Mouse (Mus musculus) intestine, embryonic 14.5 days (tissue): ENCODE measurements around the gene Hmcn2. TPM values are rescaled to one million over a fixed set of nuclear protein-coding genes. Genes with fewer than 3 reads are reported as not detected.
A peak's percentile ranks its signal among the peaks of the same experiment; 100 is the strongest.

Experiments
- ATAC-seq: fragments of 200-750 bp; cut with Nextera tagmentation; replicated peaks from 2 replicates; pipeline ENCODE4 v1.8.0; 2017; ENCODE audit warnings: low read depth, moderate number of reproducible peaks, moderate TSS enrichment, moderate library complexity; ENCODE audit not compliant: low FRiP score, low TSS enrichment
- DNase-seq: peaks from one replicate; pipeline ENCODE4 v3.0.0-alpha.2; 2018; ENCODE audit warnings: low spot score
- H3K27ac ChIP-seq: fragments of 300-500 bp; sonication (generic); 2 replicates; pipeline ENCODE4 v1.5.1; 2014; ENCODE audit warnings: low read depth, mild to moderate bottlenecking, control low read depth
- H3K27me3 ChIP-seq: fragments of 300-500 bp; sonication (generic); replicated peaks from 2 replicates; pipeline ENCODE4 v1.6.1; 2014; ENCODE audit warnings: low read length, control low read depth; ENCODE audit not compliant: control insufficient read depth, insufficient read depth
- H3K36me3 ChIP-seq: fragments of 300-500 bp; sonication (generic); 2 replicates; pipeline ENCODE4 v1.6.1; 2014; ENCODE audit warnings: low read length, control low read depth; ENCODE audit not compliant: control insufficient read depth, insufficient read depth
- H3K4me1 ChIP-seq: fragments of 300-500 bp; sonication (generic); replicated peaks from 2 replicates; pipeline ENCODE4 v1.6.1; 2014; ENCODE audit warnings: low read length, control low read depth, mixed read lengths; ENCODE audit not compliant: control insufficient read depth, insufficient read depth
- H3K4me2 ChIP-seq: fragments of 300-500 bp; sonication (generic); 2 replicates; pipeline ENCODE4 v1.6.1; 2014; ENCODE audit warnings: low read length
- H3K4me3 ChIP-seq: fragments of 300-500 bp; sonication (generic); 2 replicates; pipeline ENCODE4 v1.5.1; 2014; ENCODE audit warnings: low read depth, low read length, control low read depth, mixed read lengths
- H3K9ac ChIP-seq: fragments of 300-500 bp; sonication (generic); 2 replicates; pipeline ENCODE4 v1.6.1; 2014; ENCODE audit warnings: mild to moderate bottlenecking, low read length
- H3K9me3 ChIP-seq: fragments of 300-500 bp; sonication (generic); 2 replicates; pipeline ENCODE4 v1.6.1; 2016; ENCODE audit warnings: low read length, control low read depth; ENCODE audit not compliant: control insufficient read depth
- WGBS: fragments of 180-500 bp; shearing (Covaris S2); extraction: QIAGEN DNeasy Blood & Tissue Kit; methylation state at CpG from one replicate; pipeline ENCODE4 v1.1.7; 2014; 5-methylcytosine and 5-hydroxymethylcytosine counted together
- polyA plus RNA-seq: library from polyadenylated mRNA; unstranded; fragments of >200 nt; fragmentation: Nextera tagmentation; extraction: Ambion mirVana; gene quantifications from 2 replicates; pipeline ENCODE4 v1.2.1, GENCODE M21; 2014

Gene Hmcn2
- polyA plus RNA-seq, 1 experiment from 2014 or later = 10.0 TPM

- peaks cover 26% of the 10 kb centered on the region for H3K27me3 ChIP-seq
- H3K36me3 ChIP-seq = no peaks in the 10 kb centered on the region
- no peak overlapping the region for H3K4me3 ChIP-seq
- H3K9me3 ChIP-seq = 0 out of 2 replicates have a peak, but pooled peaks cover 3% of the 10 kb centered on the region
- DNase-seq (no peak), ATAC-seq (no peak)
- WGBS = 36% methylated on average over 15 of the region's 15 CpGs
- peaks cover 2% of the 10 kb centered on the region; the same call in 1 of the 2 replicates for H3K4me1 ChIP-seq
- H3K4me2 ChIP-seq = no peak overlapping the region
- no peak overlapping the region for H3K27ac ChIP-seq
- no peak overlapping the region for H3K9ac ChIP-seq
Measured at GRCm38 (mm10) chr2:31309549-31309948, 4.7 kb upstream of the Hmcn2 start.

DNA sequence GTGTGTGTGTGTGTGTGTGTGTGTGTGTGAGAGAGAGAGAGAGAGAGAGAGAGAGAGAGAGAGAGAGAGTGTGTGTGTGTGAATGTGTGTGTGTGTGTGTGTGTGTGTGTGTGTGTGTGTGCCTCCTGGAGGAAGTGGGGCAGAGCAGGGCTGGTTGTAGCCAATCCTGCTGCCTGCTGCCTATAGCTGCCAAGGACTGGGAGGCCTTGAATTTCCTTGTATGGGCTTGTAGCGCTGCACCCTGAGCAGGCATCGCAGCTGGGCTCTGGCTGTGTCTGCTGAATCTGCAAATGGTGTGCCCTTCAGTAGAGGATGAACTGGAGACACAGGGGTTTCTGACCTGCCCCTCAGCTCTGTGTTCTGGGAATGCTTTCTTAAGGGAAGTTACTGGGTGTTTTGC lies 3.9 kb downstream of the Hmcn2 start:
- Histone ChIP-seq H3K36me3 (no peaks in the 10 kb centered on the region), H3K4me2 (no peak overlapping the region), H3K9ac (no peak overlapping the region), H3K9me3 (no peaks in the 10 kb centered on the region), H3K4me1 (peaks cover 11% of the 10 kb centered on the region), H3K4me3 (no peak overlapping the region), H3K27me3 (peaks cover 40% of the 10 kb centered on the region), H3K27ac (peak overlapping the region; percentile 82)
- ATAC-seq = no peak
- DNase-seq = no peak
- 0% methylated on average over 2 of the region's 2 CpGs for WGBS

- 68% methylated on average over 2 of the region's 2 CpGs for WGBS
- Histone ChIP-seq H3K36me3 (no peaks in the 10 kb centered on the region), H3K27me3 (peaks cover 30% of the 10 kb centered on the region), H3K9me3 (no peaks in the 10 kb centered on the region), H3K4me3 (no peak overlapping the region), H3K4me2 (no peak overlapping the region), H3K9ac (no peak overlapping the region), H3K27ac (peak overlapping the region; percentile 82; the same call in 1 of the 2 replicates), H3K4me1 (peaks cover 12% of the 10 kb centered on the region)
- DNase-seq (no peak), ATAC-seq (no peak)
Measured at GRCm38 (mm10) chr2:31319200-31319599, 5.0 kb downstream of the Hmcn2 start.

DNA sequence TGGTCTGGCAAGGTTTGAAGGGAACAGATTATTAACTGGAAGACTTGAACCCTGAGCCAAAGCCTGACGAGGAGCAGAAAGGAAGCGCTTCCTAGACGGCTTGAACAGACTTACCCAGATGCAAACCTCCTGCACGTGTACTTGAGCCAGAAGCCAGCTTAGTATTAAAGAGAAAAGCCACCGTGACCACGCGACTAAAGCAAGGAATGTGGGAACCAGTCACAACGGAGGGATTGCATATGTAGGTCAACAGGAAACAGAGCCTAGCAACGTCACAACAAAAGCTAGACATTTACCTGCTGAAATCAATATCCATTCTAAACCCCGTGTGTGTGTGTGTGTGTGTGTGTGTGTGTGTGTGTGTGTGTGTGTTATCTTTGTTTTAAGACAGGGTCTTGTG lies 13.0 kb downstream of the Hmcn2 start:
- DNase-seq (no peak), ATAC-seq (no peak)
- Histone ChIP-seq H3K4me1 (peaks cover 9% of the 10 kb centered on the region), H3K27ac (no peak overlapping the region), H3K9ac (no peak overlapping the region), H3K4me2 (no peak overlapping the region), H3K36me3 (no peaks in the 10 kb centered on the region), H3K4me3 (no peak overlapping the region), H3K27me3 (no peaks in the 10 kb centered on the region), H3K9me3 (no peaks in the 10 kb centered on the region)
- 53% methylated on average over 10 of the region's 10 CpGs for WGBS

- peak overlapping the region; percentile 86 for H3K27ac ChIP-seq
- H3K9me3 ChIP-seq = no peaks in the 10 kb centered on the region
- H3K4me1 ChIP-seq = peaks cover 33% of the 10 kb centered on the region
- DNase-seq (peak; percentile 71), ATAC-seq (peak; percentile 50)
- no peak overlapping the region for H3K4me3 ChIP-seq
- H3K27me3 ChIP-seq = no peaks in the 10 kb centered on the region
- peak overlapping the region; percentile 28 for H3K4me2 ChIP-seq
- H3K9ac ChIP-seq = no peak overlapping the region
- 19% methylated on average over 12 of the region's 12 CpGs for WGBS
- no peaks in the 10 kb centered on the region for H3K36me3 ChIP-seq
Measured at GRCm38 (mm10) chr2:31337706-31338330, 23.6 kb downstream of the Hmcn2 start.

DNA sequence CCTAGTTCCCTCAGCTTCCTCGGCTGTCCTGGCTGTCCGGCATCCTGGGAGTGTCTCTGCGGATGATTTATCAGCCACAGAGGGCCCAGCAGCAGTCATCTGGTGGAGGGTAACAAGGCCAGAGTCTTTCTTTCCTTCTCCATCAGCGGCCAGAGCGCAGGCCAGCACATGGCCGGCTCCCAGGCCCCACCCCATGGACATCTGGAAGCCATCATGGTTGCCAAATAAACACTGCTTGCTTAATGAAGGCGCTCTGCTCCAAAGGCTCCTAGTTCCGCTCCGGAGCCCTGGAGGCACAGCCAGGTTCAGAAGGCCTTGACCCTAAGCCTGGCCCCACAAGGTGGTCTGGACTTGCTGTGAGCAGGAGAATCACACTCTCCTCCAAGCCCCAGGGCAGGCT lies 25.6 kb downstream of the Hmcn2 start:
- Histone ChIP-seq H3K27me3 (no peaks in the 10 kb centered on the region), H3K4me2 (0 out of 2 replicates have a peak overlapping the region, but pooled peaks have one; percentile 13), H3K36me3 (no peaks in the 10 kb centered on the region), H3K4me1 (peaks cover 33% of the 10 kb centered on the region), H3K27ac (peak overlapping the region; percentile 16; the same call in 1 of the 2 replicates), H3K4me3 (no peak overlapping the region), H3K9me3 (no peaks in the 10 kb centered on the region), H3K9ac (no peak overlapping the region)
- peak; percentile 59 for DNase-seq
- WGBS = 25% methylated on average over 9 of the region's 9 CpGs
- ATAC-seq = 0 out of 2 replicates have a peak, but pooled peaks have one; percentile 26

DNA sequence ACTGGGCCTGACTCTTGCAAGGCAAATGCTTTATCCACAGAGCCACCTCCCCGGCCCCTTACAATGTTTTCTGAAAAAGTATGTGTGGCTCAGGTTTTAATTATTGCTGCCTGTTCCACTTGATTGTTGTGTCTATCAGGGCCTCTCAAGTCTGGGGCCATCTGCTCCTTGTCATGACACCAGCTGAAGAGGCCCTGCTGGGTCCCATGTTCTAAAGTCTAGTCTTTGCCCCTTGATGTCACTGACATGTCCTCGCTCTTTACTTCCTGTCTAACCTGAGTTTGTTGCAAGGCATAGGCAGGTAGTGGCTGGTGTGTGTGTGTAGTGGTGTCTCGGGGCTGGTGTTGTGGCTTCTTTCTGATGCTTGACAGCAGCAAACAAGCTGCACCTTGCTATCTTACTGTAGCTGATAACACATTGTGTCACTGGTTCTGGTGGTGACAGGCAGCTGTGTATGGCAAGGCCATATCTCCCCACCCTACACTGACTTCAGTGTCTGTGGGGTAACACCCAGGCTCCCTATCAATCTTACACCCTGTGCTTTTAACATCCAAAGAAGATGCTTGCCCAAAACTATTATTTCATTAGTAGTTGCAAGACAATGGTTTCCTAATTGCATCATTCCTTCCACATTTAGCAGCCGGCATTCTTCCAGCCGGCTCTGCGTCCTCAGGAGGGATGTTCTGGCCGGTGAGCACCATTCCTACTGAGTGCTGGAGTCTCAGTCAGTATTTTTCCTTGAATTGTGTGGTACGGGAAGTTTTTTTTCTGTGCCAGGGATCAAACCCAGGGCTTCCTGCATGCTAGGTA lies 27.7 kb downstream of the Hmcn2 start:
- no peak for DNase-seq
- no peak overlapping the region for H3K27ac ChIP-seq
- no peak for ATAC-seq
- H3K9me3 ChIP-seq = no peaks in the 10 kb centered on the region
- no peak overlapping the region for H3K4me2 ChIP-seq
- no peak overlapping the region for H3K9ac ChIP-seq
- 68% methylated on average over 8 of the region's 8 CpGs for WGBS
- no peak overlapping the region for H3K4me3 ChIP-seq
- peaks cover 30% of the 10 kb centered on the region for H3K4me1 ChIP-seq
- H3K36me3 ChIP-seq = no peaks in the 10 kb centered on the region
- no peaks in the 10 kb centered on the region for H3K27me3 ChIP-seq

GRCm38 (mm10) chr2:31346096-31346495 lies 31.9 kb downstream of the Hmcn2 start:
- H3K4me1 ChIP-seq = no peaks in the 10 kb centered on the region
- WGBS = 30% methylated on average over 12 of the region's 12 CpGs
- no peak overlapping the region for H3K4me3 ChIP-seq
- DNase-seq (peak; percentile 87), ATAC-seq (no peak)
- H3K9me3 ChIP-seq = no peaks in the 10 kb centered on the region
- no peaks in the 10 kb centered on the region for H3K27me3 ChIP-seq
- H3K9ac ChIP-seq = no peak overlapping the region
- no peak overlapping the region for H3K4me2 ChIP-seq
- H3K27ac ChIP-seq = no peak overlapping the region
- H3K36me3 ChIP-seq = no peaks in the 10 kb centered on the region
